Mouse (Mus musculus): ENCODE measurements around the gene Mesp1.

DNA sequence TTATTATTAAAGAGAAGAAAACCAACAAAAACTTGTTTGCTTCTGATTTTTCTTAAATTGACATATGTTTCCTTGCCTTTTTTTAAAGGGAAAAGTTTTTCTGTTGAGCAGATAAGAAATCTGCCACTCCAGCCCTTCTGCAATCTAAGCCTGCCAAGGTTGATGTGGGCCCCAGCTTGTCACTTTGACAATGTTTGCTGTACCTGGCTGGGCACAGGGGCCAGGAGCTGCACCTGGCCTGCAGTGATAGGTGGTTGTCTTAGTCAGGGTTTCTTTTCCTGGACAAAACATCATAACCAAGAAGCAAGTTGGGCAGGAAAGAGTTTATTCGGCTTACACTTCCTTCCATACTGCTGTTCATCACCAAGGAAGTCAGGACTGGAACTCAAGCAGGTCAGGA is 19.8 kb upstream of the Mesp1 start:
- no peak for TF ChIP-seq CTCF (IDR thresholded peaks at IDR 0.05; ENCODE audit: low read depth)
- no peak for TF ChIP-seq EP300 (IDR thresholded peaks at IDR 0.05; ENCODE audit: low read depth)
